7 mouse cellular contexts compared by ENCODE assay signal in the genomic region with DNA sequence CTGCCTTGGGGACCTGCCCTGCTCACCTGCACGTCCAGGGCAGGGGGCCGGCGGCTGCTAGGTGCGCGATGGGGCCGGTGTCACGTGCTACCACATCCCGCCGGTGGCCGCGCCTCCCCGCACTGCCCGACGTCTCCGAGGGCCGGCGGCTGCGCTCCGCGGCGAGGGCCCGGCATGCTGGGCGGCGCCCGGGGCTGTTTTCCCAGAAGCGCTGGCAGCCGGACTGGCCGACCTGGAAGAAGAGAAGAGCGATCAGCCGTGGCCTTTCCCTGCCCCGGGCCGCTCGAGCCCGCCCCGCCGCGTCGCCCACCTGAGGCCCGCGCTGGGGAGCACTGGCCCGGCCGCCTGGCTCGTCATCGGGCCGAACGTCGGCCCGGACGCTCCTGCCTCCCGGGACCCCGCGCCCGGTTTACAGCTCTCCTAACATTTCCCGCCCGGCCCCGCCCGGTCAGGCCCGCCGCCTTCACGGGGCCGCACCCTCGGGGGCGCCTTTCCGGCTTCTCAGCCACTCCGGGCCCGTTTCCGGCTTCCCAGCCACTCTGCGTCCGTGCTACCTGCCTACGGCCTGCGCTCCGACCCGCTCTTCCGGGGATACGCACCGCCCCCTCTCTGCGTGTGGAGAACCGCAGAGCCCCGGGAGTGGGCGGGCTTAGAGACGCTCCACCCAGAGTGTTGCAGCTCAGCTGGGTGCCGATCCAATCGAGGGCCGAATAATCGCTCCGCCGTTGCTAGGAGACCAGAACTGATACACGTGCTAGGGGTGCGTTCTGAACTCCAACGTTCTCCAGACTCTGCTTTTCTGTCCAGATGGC. TPM values are rescaled to one million over a fixed set of nuclear protein-coding genes. Genes with fewer than 3 reads are reported as not detected.
DNase-seq lines count a peak whose midpoint lies in the region; ATAC-seq and TF ChIP-seq lines count a peak whose summit lies in the region.

A gene (minus strand): TSS at position 645 of the 812 bp plus-strand sequence.

- peaks cover 10% of the 10 kb centered on the region for H3K4me1 ChIP-seq in embryonic facial prominence, embryonic 10.5 days
- H3K4me1 ChIP-seq in intestine, postnatal 0 days (replicated peaks; ENCODE audit: control insufficient read depth, insufficient read depth, low read length) = no peaks in the 10 kb centered on the region
- peaks cover 16% of the 10 kb centered on the region for H3K4me1 ChIP-seq in midbrain, embryonic 12.5 days
- peaks cover 5% of the 10 kb centered on the region for H3K4me1 ChIP-seq in small intestine, adult 2 months (ENCODE audit: control insufficient read depth, insufficient read depth, insufficient read length, low read length)

- H3K4me2 ChIP-seq in intestine, postnatal 0 days (replicated peaks; ENCODE audit: low read depth) = peak within 1 kb of the TSS; percentile 81
- peak within 1 kb of the TSS; percentile 80 for H3K4me2 ChIP-seq in midbrain, embryonic 12.5 days (replicated peaks)

- no peak; the same call in none of the 2 replicates for TF ChIP-seq POLR2A in small intestine, adult 2 months (IDR thresholded peaks at IDR 0.05; ENCODE audit: low read depth, low read length)

- H3K27ac ChIP-seq in embryonic facial prominence, embryonic 10.5 days (replicated peaks) = peak within 1 kb of the TSS; percentile 93
- H3K27ac ChIP-seq in intestine, postnatal 0 days (ENCODE audit: low read depth, low read length) = peak within 1 kb of the TSS; percentile 93
- peak within 1 kb of the TSS; percentile 86 for H3K27ac ChIP-seq in midbrain, embryonic 12.5 days (replicated peaks)
- H3K27ac ChIP-seq in small intestine, adult 2 months (ENCODE audit: insufficient read depth, low read depth, low read length) = peak within 1 kb of the TSS; percentile 58

- peak; percentile 68 for TF ChIP-seq CTCF in intestine, postnatal 0 days (IDR thresholded peaks at IDR 0.05; ENCODE audit: low read depth)
- 0 out of 2 replicates have a peak, but pooled peaks have one; percentile 16 for TF ChIP-seq CTCF in small intestine, adult 2 months (IDR thresholded peaks at IDR 0.05; ENCODE audit: extremely low read depth, insufficient read length, insufficient replicate concordance, low read depth, low read length)

- ATAC-seq in intestine, postnatal 0 days = peak; percentile 99
- peak; percentile 100 for ATAC-seq in midbrain, embryonic 12.5 days (ENCODE audit: low FRiP score, low read depth)

- under 1% methylated on average over 90 of the region's 90 CpGs for WGBS in embryonic facial prominence, embryonic 10.5 days
- 0% methylated on average over 79 of the region's 90 CpGs for WGBS in intestine, postnatal 0 days
- WGBS in midbrain, embryonic 12.5 days = under 1% methylated on average over 89 of the region's 90 CpGs
- WGBS in small intestine, adult 2 months = 1% methylated on average over 88 of the region's 90 CpGs

- peak; percentile 97 for DNase-seq in adrenal gland, postnatal 10 days
- peak; percentile 99 for DNase-seq in embryonic facial prominence, embryonic 10.5 days (ENCODE audit: low spot score)
- peak; percentile 75 for DNase-seq in gonadal fat pad, adult 2 months (ENCODE audit: low read depth)
- DNase-seq in left cerebral cortex, postnatal 4 days = peak; percentile 98

- H3K27me3 ChIP-seq in embryonic facial prominence, embryonic 10.5 days (replicated peaks; ENCODE audit: low read depth, poor library complexity, severe bottlenecking) = no peaks in the 10 kb centered on the region
- 0 out of 2 replicates have a peak, but pooled peaks cover 4% of the 10 kb centered on the region for H3K27me3 ChIP-seq in intestine, postnatal 0 days (replicated peaks; ENCODE audit: control insufficient read depth, insufficient read depth, low read length)
- no peaks in the 10 kb centered on the region for H3K27me3 ChIP-seq in midbrain, embryonic 12.5 days
- no peaks in the 10 kb centered on the region for H3K27me3 ChIP-seq in small intestine, adult 2 months (ENCODE audit: control insufficient read depth, insufficient read depth, low read length)

- H3K9ac ChIP-seq in intestine, postnatal 0 days (ENCODE audit: low read depth, low read length) = peak within 1 kb of the TSS; percentile 82
- peak within 1 kb of the TSS; percentile 89 for H3K9ac ChIP-seq in midbrain, embryonic 12.5 days (replicated peaks)

- H3K9me3 ChIP-seq in embryonic facial prominence, embryonic 10.5 days = no peaks in the 10 kb centered on the region
- H3K9me3 ChIP-seq in intestine, postnatal 0 days (ENCODE audit: control insufficient read depth) = no peaks in the 10 kb centered on the region
- no peaks in the 10 kb centered on the region for H3K9me3 ChIP-seq in midbrain, embryonic 12.5 days

- H3K4me3 ChIP-seq in embryonic facial prominence, embryonic 10.5 days = peak within 1 kb of the TSS; percentile 99
- H3K4me3 ChIP-seq in intestine, postnatal 0 days (ENCODE audit: low read depth, low read length) = peak within 1 kb of the TSS; percentile 79
- peak within 1 kb of the TSS; percentile 100 for H3K4me3 ChIP-seq in midbrain, embryonic 12.5 days
- H3K4me3 ChIP-seq in small intestine, adult 2 months (ENCODE audit: low read depth, low read length) = peak within 1 kb of the TSS; percentile 90

- H3K36me3 ChIP-seq in embryonic facial prominence, embryonic 10.5 days (replicated peaks) = peaks cover 32% of the 10 kb centered on the region
- peaks cover 24% of the 10 kb centered on the region for H3K36me3 ChIP-seq in intestine, postnatal 0 days (ENCODE audit: control insufficient read depth, insufficient read depth)
- H3K36me3 ChIP-seq in midbrain, embryonic 12.5 days = peaks cover 29% of the 10 kb centered on the region
- peaks cover 20% of the 10 kb centered on the region for H3K36me3 ChIP-seq in small intestine, adult 2 months (ENCODE audit: control insufficient read depth, insufficient read depth, low read length)

- intact Hi-C loops in left cerebral cortex, postnatal 4 days (cut with DNase I) = no loop called here

RNA-seq across cellular contexts. Expression of the gene that starts here (rescaled TPM):
- 10 to 100 TPM; 14.4 to 14.6 TPM for total RNA-seq in adrenal gland, postnatal 10 days (2021)
- 26.2 and 28.6 TPM in 2 replicates for polyA plus RNA-seq in embryonic facial prominence, embryonic 10.5 days (2016; fragmentation: Nextera tagmentation; extraction: Ambion mirVana)
- polyA plus RNA-seq in gonadal fat pad, adult 2 months (2012; rRNA removed) = 38.1 and 43.1 TPM in 2 replicates
- polyA plus RNA-seq in intestine, postnatal 0 days (2015; fragmentation: Nextera tagmentation; extraction: Ambion mirVana) = 7.3 and 8.8 TPM in 2 replicates
- total RNA-seq in left cerebral cortex, postnatal 4 days (2021) = 10 to 100 TPM; 44.0 to 50.1 TPM
- polyA plus RNA-seq in midbrain, embryonic 12.5 days (2016; fragmentation: Nextera tagmentation; extraction: Ambion mirVana) = 35.5 and 38.2 TPM in 2 replicates
- polyA plus RNA-seq in small intestine, adult 2 months (2012; rRNA removed) = 9.4 and 26.3 TPM in 2 replicates

Comparison
In these comparisons a context has a peak if more than half of its experiments do, and no peak if none do; other contexts are left out.
1. Peak in every context shown above with its lines: DNase-seq, ATAC-seq, H3K4me3 ChIP-seq and H3K27ac ChIP-seq.